Mouse (Mus musculus): ENCODE data around the gene Olfr1281. TPM values are rescaled to one million over a fixed set of nuclear protein-coding genes. Genes with fewer than 3 reads are reported as not detected.
"Not testable (repeated sequence)": the region's sequence is repeated elsewhere in the genome, so short reads cannot be mapped to it uniquely, and the experiment has no call there.

The Olfr1281 gene
- polyA plus RNA-seq (2012; rRNA removed) = not detected in 2 replicates

DNA sequence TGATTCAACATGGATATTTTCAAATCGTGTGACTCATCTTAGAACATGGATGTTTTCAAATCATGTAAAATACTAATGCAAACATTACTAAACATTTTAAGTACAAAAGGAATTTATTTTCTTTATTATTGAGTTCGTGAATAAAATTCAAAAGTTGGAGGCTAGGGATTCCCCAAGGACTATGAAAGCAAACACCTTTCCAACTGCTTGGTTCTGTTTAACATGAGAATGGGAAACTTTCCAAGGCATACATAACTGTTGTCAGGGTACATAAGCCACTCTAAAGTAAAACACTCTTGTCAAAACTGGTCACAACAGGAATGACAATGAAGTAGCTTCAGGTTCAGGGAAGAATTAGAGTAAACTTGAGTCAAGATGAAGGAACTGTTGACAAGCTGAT is at the start of gene Olfr1281:
Olfr1281 (plus strand) TSS at position 301 of the 400 bp plus-strand sequence.
- TF ChIP-seq POLR2A (IDR thresholded peaks at IDR 0.05; ENCODE audit: control insufficient read depth, extremely low read depth, insufficient read depth, low read length, poor library complexity) = no peak
- no peak for TF ChIP-seq CTCF (IDR thresholded peaks at IDR 0.05; ENCODE audit: borderline replicate concordance, control insufficient read depth, extremely low read depth, insufficient read depth, low read length, poor library complexity)
- Histone ChIP-seq H3K36me3 (ENCODE audit: control insufficient read depth, insufficient read depth, low read length) (no peaks in the 10 kb centered on the region), H3K27ac (ENCODE audit: control insufficient read depth, insufficient read depth, low read length) (no peak within 1 kb of the TSS), H3K27me3 (ENCODE audit: control insufficient read depth, insufficient read depth, low read length) (no peaks in the 10 kb centered on the region), H3K4me1 (replicated peaks; ENCODE audit: control insufficient read depth, insufficient read depth, low read length) (no peaks in the 10 kb centered on the region), H3K4me3 (ENCODE audit: control insufficient read depth, insufficient read depth, low read length) (no peak within 1 kb of the TSS)
- no peak for DNase-seq
- 73% methylated on average over 2 of the region's 2 CpGs for WGBS

- no peak for TF ChIP-seq CTCF (IDR thresholded peaks at IDR 0.05; ENCODE audit: borderline replicate concordance, control insufficient read depth, extremely low read depth, insufficient read depth, low read length, poor library complexity)
- TF ChIP-seq POLR2A (IDR thresholded peaks at IDR 0.05; ENCODE audit: control insufficient read depth, extremely low read depth, insufficient read depth, low read length, poor library complexity) = no peak
- DNase-seq = no peak
- Histone ChIP-seq H3K36me3 (ENCODE audit: control insufficient read depth, insufficient read depth, low read length) (no peaks in the 10 kb centered on the region), H3K27ac (ENCODE audit: control insufficient read depth, insufficient read depth, low read length) (no peak within 1 kb of the TSS), H3K4me1 (replicated peaks; ENCODE audit: control insufficient read depth, insufficient read depth, low read length) (no peaks in the 10 kb centered on the region), H3K27me3 (ENCODE audit: control insufficient read depth, insufficient read depth, low read length) (no peaks in the 10 kb centered on the region), H3K4me3 (ENCODE audit: control insufficient read depth, insufficient read depth, low read length) (no peak within 1 kb of the TSS)
Observed at GRCm38 (mm10) chr2:111289836-111290235, 36.5 kb upstream of the Olfr1281 start, which contains the start of gene Olfr1278. TSS of gene Olfr1278 (plus strand) at chr2:111290136.

DNA sequence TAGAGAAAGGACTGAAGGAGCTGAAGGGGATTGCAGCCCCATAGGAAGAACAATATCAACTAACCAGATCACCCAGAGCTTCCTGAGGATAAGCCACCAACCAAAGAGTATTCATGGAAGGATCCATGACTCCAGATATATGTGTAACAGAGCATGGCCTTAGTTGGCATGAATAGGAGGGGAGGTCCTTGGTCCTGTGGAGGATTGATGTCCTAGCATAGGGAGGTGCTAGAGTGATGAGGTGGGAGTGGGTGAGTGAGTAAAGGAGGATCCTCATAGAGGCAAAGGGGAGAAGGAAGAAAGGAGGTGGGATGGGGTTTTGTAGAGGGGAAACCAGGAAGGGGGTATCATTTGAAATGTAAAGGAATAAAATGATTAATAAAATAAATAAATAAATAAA is 27.8 kb upstream of the Olfr1281 start:
- no peak for TF ChIP-seq POLR2A (IDR thresholded peaks at IDR 0.05; ENCODE audit: control insufficient read depth, extremely low read depth, insufficient read depth, low read length, poor library complexity)
- TF ChIP-seq CTCF (IDR thresholded peaks at IDR 0.05; ENCODE audit: borderline replicate concordance, control insufficient read depth, extremely low read depth, insufficient read depth, low read length, poor library complexity) = no peak

GRCm38 (mm10) chr2:111300374-111300773 is 25.9 kb upstream of the Olfr1281 start, which contains the start of gene Olfr1279:
TSS of gene Olfr1279 (plus strand) at chr2:111300635.
- no peak for DNase-seq
- TF ChIP-seq POLR2A (IDR thresholded peaks at IDR 0.05; ENCODE audit: control insufficient read depth, extremely low read depth, insufficient read depth, low read length, poor library complexity) (no peak), CTCF (IDR thresholded peaks at IDR 0.05; ENCODE audit: borderline replicate concordance, control insufficient read depth, extremely low read depth, insufficient read depth, low read length, poor library complexity) (no peak)
- no peaks in the 10 kb centered on the region for H3K4me1 ChIP-seq (replicated peaks; ENCODE audit: control insufficient read depth, insufficient read depth, low read length)
- H3K4me3 ChIP-seq (ENCODE audit: control insufficient read depth, insufficient read depth, low read length) = no peak within 1 kb of the TSS
- no peaks in the 10 kb centered on the region for H3K36me3 ChIP-seq (ENCODE audit: control insufficient read depth, insufficient read depth, low read length)
- no peaks in the 10 kb centered on the region for H3K27me3 ChIP-seq (ENCODE audit: control insufficient read depth, insufficient read depth, low read length)
- no peak within 1 kb of the TSS for H3K27ac ChIP-seq (ENCODE audit: control insufficient read depth, insufficient read depth, low read length)

More for the DNA sequence above, 27.8 kb upstream of the Olfr1281 start:
- H3K4me1 ChIP-seq (replicated peaks; ENCODE audit: control insufficient read depth, insufficient read depth, low read length) = no peaks in the 10 kb centered on the region
- DNase-seq = no peak
- no peak overlapping the region for H3K4me3 ChIP-seq (ENCODE audit: control insufficient read depth, insufficient read depth, low read length)
- no peak overlapping the region for H3K27ac ChIP-seq (ENCODE audit: control insufficient read depth, insufficient read depth, low read length)
- no peaks in the 10 kb centered on the region for H3K36me3 ChIP-seq (ENCODE audit: control insufficient read depth, insufficient read depth, low read length)
- no peaks in the 10 kb centered on the region for H3K27me3 ChIP-seq (ENCODE audit: control insufficient read depth, insufficient read depth, low read length)

GRCm38 (mm10) chr2:111313717-111314116 is 12.6 kb upstream of the Olfr1281 start, which contains the start of gene Olfr1280:
TSS of gene Olfr1280 (plus strand) at chr2:111314017.
- Histone ChIP-seq H3K4me1 (replicated peaks; ENCODE audit: control insufficient read depth, insufficient read depth, low read length) (no peaks in the 10 kb centered on the region), H3K36me3 (ENCODE audit: control insufficient read depth, insufficient read depth, low read length) (no peaks in the 10 kb centered on the region), H3K4me3 (ENCODE audit: control insufficient read depth, insufficient read depth, low read length) (no peak within 1 kb of the TSS), H3K27ac (ENCODE audit: control insufficient read depth, insufficient read depth, low read length) (no peak within 1 kb of the TSS), H3K27me3 (ENCODE audit: control insufficient read depth, insufficient read depth, low read length) (no peaks in the 10 kb centered on the region)
- DNase-seq = no peak
- TF ChIP-seq POLR2A (IDR thresholded peaks at IDR 0.05; ENCODE audit: control insufficient read depth, extremely low read depth, insufficient read depth, low read length, poor library complexity) (no peak), CTCF (IDR thresholded peaks at IDR 0.05; ENCODE audit: borderline replicate concordance, control insufficient read depth, extremely low read depth, insufficient read depth, low read length, poor library complexity) (no peak)

DNA sequence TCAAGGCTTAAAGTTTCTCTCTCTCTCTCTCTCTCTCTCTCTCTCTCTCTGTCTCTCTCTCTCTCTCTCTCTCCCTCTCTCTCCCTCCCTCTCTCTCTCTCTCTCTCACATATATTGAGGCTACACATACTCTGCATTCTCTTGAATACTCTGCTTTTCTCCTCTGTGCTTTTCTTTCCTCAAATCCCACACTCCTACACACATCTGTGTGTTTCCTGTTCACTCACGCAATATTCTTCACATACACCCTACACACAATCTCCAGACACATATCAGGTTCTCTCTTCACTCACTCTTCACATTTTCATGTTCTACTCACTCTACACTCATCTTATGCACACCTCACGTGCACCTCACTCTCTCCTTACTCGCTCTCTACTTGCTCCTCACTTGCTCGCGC is 7.4 kb downstream of the Olfr1281 start:
- DNase-seq; H3K27ac ChIP-seq (ENCODE audit: control insufficient read depth, insufficient read depth, low read length); H3K4me3 ChIP-seq (ENCODE audit: control insufficient read depth, insufficient read depth, low read length); H3K27me3 ChIP-seq (ENCODE audit: control insufficient read depth, insufficient read depth, low read length); H3K36me3 ChIP-seq (ENCODE audit: control insufficient read depth, insufficient read depth, low read length); H3K4me1 ChIP-seq (replicated peaks; ENCODE audit: control insufficient read depth, insufficient read depth, low read length): not testable (repeated sequence)
- 90% methylated on average over 5 of the region's 5 CpGs for WGBS

- no peaks in the 10 kb centered on the region for H3K27me3 ChIP-seq (ENCODE audit: control insufficient read depth, insufficient read depth, low read length)
- WGBS = 85% methylated on average over 2 of the region's 2 CpGs
Observed at GRCm38 (mm10) chr2:111335976-111336375, 9.7 kb downstream of the Olfr1281 start, which contains the start of gene Olfr1282. TSS of gene Olfr1282 (minus strand) at chr2:111336076.

More at GRCm38 (mm10) chr2:111335976-111336375, 9.7 kb downstream of the Olfr1281 start, which contains the start of gene Olfr1282:
- Histone ChIP-seq H3K36me3 (ENCODE audit: control insufficient read depth, insufficient read depth, low read length) (no peaks in the 10 kb centered on the region), H3K4me1 (replicated peaks; ENCODE audit: control insufficient read depth, insufficient read depth, low read length) (no peaks in the 10 kb centered on the region), H3K27ac (ENCODE audit: control insufficient read depth, insufficient read depth, low read length) (no peak within 1 kb of the TSS), H3K4me3 (ENCODE audit: control insufficient read depth, insufficient read depth, low read length) (no peak within 1 kb of the TSS)
- DNase-seq = no peak
- no peak for TF ChIP-seq CTCF (IDR thresholded peaks at IDR 0.05; ENCODE audit: borderline replicate concordance, control insufficient read depth, extremely low read depth, insufficient read depth, low read length, poor library complexity)
- no peak for TF ChIP-seq POLR2A (IDR thresholded peaks at IDR 0.05; ENCODE audit: control insufficient read depth, extremely low read depth, insufficient read depth, low read length, poor library complexity)

All from thymus, adult 2 months (tissue).